Mouse (Mus musculus) thymus, adult 2 months (tissue): ENCODE data around the gene Gm20388. TPM values are rescaled to one million over a fixed set of nuclear protein-coding genes. Genes with fewer than 3 reads are reported as not detected.

Experiments used
- DNase-seq: peaks from one replicate; pipeline ENCODE4 v3.0.0; 2021
- H3K27ac ChIP-seq: fragments of 200-500 bp; 2 replicates; pipeline ENCODE4 v1.5.1; 2012; ENCODE audit warnings: low read length, control low read depth; ENCODE audit not compliant: control insufficient read depth, insufficient read depth
- H3K27me3 ChIP-seq: fragments of 200-500 bp; 2 replicates; pipeline ENCODE4 v1.6.1; 2012; ENCODE audit warnings: mild to moderate bottlenecking, low read length, moderate library complexity, mixed read lengths; ENCODE audit not compliant: control insufficient read depth, insufficient read depth
- H3K36me3 ChIP-seq: fragments of 200-500 bp; 2 replicates; pipeline ENCODE4 v1.6.1; 2012; ENCODE audit warnings: mild to moderate bottlenecking, low read length, moderate library complexity; ENCODE audit not compliant: control insufficient read depth, insufficient read depth
- H3K4me1 ChIP-seq: fragments of 200-500 bp; replicated peaks from 2 replicates; pipeline ENCODE4 v1.6.1; 2012; ENCODE audit warnings: low read length; ENCODE audit not compliant: control insufficient read depth, insufficient read depth
- H3K4me3 ChIP-seq: fragments of 200-500 bp; 2 replicates; pipeline ENCODE4 v1.5.1; 2012; ENCODE audit warnings: mild to moderate bottlenecking, low read length, control low read depth, moderate library complexity; ENCODE audit not compliant: control insufficient read depth, insufficient read depth
- CTCF ChIP-seq: fragments of 200-500 bp; IDR thresholded peaks from 2 replicates; pipeline ENCODE4 v1.5.1; 2012; ENCODE audit warnings: mild to moderate bottlenecking, control low read depth, low read length, moderate library complexity, borderline replicate concordance; ENCODE audit not compliant: control insufficient read depth, poor library complexity, insufficient read depth; ENCODE audit errors: extremely low read depth
- POLR2A ChIP-seq: fragments of 200-500 bp; IDR thresholded peaks from 2 replicates; pipeline ENCODE4 v1.6.1; 2012; ENCODE audit warnings: mild to moderate bottlenecking, low read length, control low read depth, moderate library complexity; ENCODE audit not compliant: control insufficient read depth, poor library complexity, insufficient read depth; ENCODE audit errors: extremely low read depth
- WGBS: fragments of 180-500 bp; shearing (Covaris S2); methylation state at CpG from one replicate; pipeline ENCODE4 v1.1.7; 2018; 5-methylcytosine and 5-hydroxymethylcytosine counted together
- polyA plus RNA-seq: library from polyadenylated mRNA; depleted of rRNA; stranded (reverse); fragments of >200 nt; gene quantifications from 2 replicates; pipeline ENCODE4 v1.2.3, GENCODE M21; 2012

Gm20388 gene
- polyA plus RNA-seq, 1 experiment = 103 TPM

GRCm38 (mm10) chr8:122512392-122512791 is 2601.8 kb downstream of the Gm20388 start:
- Histone ChIP-seq H3K4me1 (no peaks in the 10 kb centered on the region), H3K27me3 (no peaks in the 10 kb centered on the region), H3K27ac (no peak overlapping the region), H3K36me3 (no peaks in the 10 kb centered on the region), H3K4me3 (no peak overlapping the region)
- no peak for DNase-seq
- 93% methylated on average over 7 of the region's 7 CpGs for WGBS
- TF ChIP-seq POLR2A (no peak), CTCF (no peak)

DNA sequence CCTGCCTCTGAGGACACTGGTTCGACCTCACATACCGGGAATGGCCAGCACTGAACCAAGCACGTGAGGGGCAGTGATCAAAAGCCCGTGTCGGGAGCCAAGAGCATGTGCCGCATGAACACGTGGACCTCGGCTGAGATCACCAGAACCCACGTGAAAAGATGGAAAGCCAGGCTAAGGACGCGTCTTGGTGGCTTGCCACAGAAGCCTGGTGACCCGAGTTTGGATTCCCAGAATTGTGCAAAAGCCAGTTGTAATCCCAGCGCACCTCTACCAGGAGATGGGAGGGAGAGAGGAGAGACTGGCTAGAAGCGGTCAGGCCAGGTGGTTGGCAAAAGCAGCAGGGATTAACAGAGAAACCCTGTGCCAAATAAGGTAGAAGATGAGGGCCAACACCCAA is 2605.1 kb downstream of the Gm20388 start:
- no peak for DNase-seq
- no peaks in the 10 kb centered on the region for H3K36me3 ChIP-seq
- 97% methylated on average over 14 of the region's 14 CpGs for WGBS
- H3K4me1 ChIP-seq = no peaks in the 10 kb centered on the region
- H3K27me3 ChIP-seq = no peaks in the 10 kb centered on the region
- TF ChIP-seq CTCF (no peak), POLR2A (no peak)
- H3K27ac ChIP-seq = no peak overlapping the region
- no peak overlapping the region for H3K4me3 ChIP-seq

DNA sequence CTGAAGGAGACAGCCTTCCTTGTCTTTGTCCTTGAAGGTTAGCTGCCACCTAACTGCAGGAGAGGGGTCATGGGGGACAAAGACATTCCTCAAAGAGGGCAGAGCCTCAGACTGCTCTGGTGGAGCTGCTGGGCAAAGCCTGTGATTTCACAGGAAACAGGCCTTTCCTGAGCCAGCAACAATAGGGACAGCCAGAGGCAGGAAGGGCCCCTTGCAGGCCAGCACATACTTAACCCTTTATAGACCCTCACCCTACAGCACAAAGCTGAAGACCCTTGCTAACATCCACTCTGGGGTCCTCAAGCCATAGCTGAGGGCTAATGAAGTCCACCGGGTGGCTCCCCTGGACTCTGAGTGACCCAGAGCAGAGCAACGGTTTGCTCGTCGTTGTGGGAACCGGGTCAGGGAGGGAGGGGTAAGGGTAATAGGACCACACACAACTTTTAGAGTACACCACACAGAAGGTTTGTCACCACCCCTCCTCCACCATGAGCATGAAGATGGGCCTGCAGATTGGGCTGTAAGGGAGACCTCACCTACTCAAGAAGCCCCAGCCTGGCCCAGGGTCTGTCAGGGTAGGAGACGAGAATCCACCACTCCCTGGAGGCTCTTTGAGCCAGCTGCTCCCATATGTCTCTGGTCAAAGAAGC is 2607.0 kb downstream of the Gm20388 start:
- Histone ChIP-seq H3K27ac (no peak overlapping the region), H3K4me1 (no peaks in the 10 kb centered on the region), H3K27me3 (no peaks in the 10 kb centered on the region), H3K36me3 (no peaks in the 10 kb centered on the region), H3K4me3 (no peak overlapping the region)
- 60% methylated on average over 6 of the region's 6 CpGs for WGBS
- no peak for DNase-seq
- TF ChIP-seq POLR2A (no peak), CTCF (no peak)

DNA sequence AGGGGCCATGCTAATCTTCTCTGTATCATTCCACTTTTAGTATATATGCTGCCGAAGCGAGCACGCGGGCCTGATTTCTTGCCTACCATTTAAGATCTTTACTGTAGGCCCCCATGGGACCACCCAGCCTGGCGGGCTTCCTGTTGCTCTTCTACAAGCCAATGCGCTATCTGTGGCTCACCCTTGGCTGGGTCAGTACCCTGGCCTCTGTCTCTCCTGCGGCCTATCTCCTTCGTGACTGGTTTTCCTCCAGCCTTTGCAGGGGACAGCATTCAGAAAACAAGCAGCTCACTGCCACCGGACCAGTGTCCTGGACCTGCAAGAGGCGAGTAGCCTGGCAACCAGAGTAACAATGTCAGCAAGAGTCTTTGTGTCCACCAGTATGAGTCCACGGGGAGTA is 2610.0 kb downstream of the Gm20388 start:
- Histone ChIP-seq H3K27me3 (no peaks in the 10 kb centered on the region), H3K27ac (no peak overlapping the region), H3K4me1 (no peaks in the 10 kb centered on the region; the same call in 1 of the 2 replicates), H3K4me3 (no peak overlapping the region), H3K36me3 (no peaks in the 10 kb centered on the region)
- 96% methylated on average over 11 of the region's 11 CpGs for WGBS
- DNase-seq = no peak
- no peak for TF ChIP-seq POLR2A
- TF ChIP-seq CTCF = no peak

- Histone ChIP-seq H3K4me3 (no peak overlapping the region), H3K4me1 (peaks cover 15% of the 10 kb centered on the region), H3K27ac (no peak overlapping the region), H3K27me3 (no peaks in the 10 kb centered on the region), H3K36me3 (no peaks in the 10 kb centered on the region)
- 92% methylated on average over 14 of the region's 14 CpGs for WGBS
- DNase-seq = no peak
- no peak for TF ChIP-seq CTCF
- TF ChIP-seq POLR2A = no peak
These were observed 2612.4 kb downstream of the Gm20388 start for GRCm38 (mm10) chr8:122522796-122523651.

DNA sequence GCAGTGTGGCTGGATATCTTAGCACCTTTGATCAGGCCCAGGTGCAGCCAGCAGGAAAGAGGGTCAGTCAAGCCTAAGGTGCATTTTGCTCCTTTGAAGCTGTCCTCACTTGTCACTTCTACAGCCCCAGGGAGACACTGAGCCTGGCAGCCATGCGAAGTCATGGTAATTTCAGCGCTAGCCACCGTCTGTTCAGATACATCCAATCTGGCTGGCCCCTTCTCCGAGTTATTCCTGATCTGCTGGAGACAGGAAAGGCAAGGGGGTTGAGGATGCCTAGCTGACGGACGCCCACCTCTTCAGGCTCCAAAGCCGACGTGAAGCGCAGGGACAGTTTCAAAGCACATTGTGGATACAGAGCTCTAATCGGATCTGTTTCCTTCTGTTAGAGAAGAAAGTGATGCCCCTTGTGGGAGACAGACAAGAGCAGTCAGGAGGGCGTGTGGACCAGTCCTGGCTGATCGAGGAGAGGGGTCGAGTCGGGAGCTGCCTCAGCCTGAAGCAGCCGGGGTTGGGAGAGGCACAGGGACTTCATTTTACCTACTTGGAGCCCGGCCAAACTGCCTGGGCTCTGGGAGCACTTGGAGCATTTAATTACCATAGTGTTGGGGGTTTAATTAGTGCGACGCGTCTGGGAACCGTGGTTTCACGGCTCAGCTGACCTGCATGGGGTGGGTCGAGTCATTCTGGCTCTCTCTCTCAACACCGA is 2613.2 kb downstream of the Gm20388 start:
- H3K4me1 ChIP-seq = peaks cover 15% of the 10 kb centered on the region
- no peak overlapping the region for H3K4me3 ChIP-seq
- WGBS = 88% methylated on average over 23 of the region's 23 CpGs
- H3K36me3 ChIP-seq = no peaks in the 10 kb centered on the region
- no peak for DNase-seq
- H3K27me3 ChIP-seq = no peaks in the 10 kb centered on the region
- no peak for TF ChIP-seq CTCF
- no peak for TF ChIP-seq POLR2A
- H3K27ac ChIP-seq = no peak overlapping the region
